Mouse (Mus musculus): Measurements from ENCODE around the gene Dlg2.

DNA sequence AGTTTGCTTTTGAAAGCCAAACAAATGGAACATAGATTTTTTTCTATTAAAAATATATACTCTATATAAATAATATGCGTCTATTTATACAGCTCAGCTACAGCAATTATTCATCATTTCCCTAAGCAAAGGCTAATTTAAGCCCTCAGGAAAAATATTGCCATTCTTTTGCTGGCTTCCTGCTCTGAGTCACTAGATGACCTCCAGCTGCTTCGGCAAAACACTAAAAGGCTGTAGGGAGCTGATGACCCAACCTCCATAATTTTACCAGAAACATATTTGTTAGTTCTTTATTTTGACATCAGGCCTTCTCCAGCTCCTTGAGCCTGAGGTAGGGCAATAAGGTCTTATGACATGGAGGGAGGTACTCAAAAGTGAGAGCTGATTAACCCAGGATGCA, 1426.0 kb downstream of the Dlg2 start:
- TF ChIP-seq CTCF (conservative IDR thresholded peaks at IDR 0.05; ENCODE audit: low read length) = no peak
- no peak for TF ChIP-seq NANOG (IDR thresholded peaks at IDR 0.05; ENCODE audit: borderline replicate concordance, low read length)
